Mouse (Mus musculus) lung, postnatal 0 days (tissue): ENCODE data around the gene Cacng6.

Experiments
- CTCF ChIP-seq: IDR thresholded peaks from 2 replicates; pipeline ENCODE4 v1.5.1; 2016; ENCODE audit warnings: antibody characterized with exemption, mild to moderate bottlenecking
- EP300 ChIP-seq: IDR thresholded peaks from 2 replicates; pipeline ENCODE4 v1.6.1; 2016; ENCODE audit warnings: antibody characterized with exemption, mild to moderate bottlenecking, control low read depth

DNA sequence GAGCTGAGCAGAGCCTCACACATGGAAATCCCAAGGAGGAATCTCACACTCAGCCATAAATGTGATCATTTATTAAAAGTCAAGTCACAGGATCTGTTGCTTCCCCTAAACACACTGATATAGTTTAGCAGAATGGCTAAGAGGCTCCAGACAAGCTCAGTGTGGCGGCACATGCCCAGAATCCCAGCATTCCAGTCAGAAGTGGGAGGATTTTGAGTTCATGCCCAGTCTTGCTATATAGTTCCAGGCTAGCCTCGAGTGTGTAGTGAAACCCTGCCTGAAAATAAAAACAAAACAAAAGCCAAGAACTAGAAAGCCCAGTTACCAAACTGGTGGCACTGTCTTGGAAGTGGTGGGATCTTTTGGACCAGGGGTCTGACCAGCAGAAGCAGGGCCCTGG lies 44.6 kb downstream of the Cacng6 start:
- no peak for TF ChIP-seq CTCF
- no peak for TF ChIP-seq EP300
